Mouse (Mus musculus): ENCODE measurements around the gene Stk35. TPM values are rescaled to one million over a fixed set of nuclear protein-coding genes. Genes with fewer than 3 reads are reported as not detected.

Gene Stk35
- total RNA-seq (2021): 10 to 100 TPM; 21.0 to 21.5 TPM
- long read RNA-seq, experiment 1, full-length matches to known transcripts: 5 of 5 reads
- long read RNA-seq, experiment 1, partial matches to known transcripts: 0 of 5 reads
- long read RNA-seq, experiment 1, other reads (novel, unspliced or antisense): 0 of 5 reads
- long read RNA-seq, experiment 2, partial matches to known transcripts: 1 of 2 reads
- long read RNA-seq, experiment 2, other reads (novel, unspliced or antisense): 1 of 2 reads

DNA sequence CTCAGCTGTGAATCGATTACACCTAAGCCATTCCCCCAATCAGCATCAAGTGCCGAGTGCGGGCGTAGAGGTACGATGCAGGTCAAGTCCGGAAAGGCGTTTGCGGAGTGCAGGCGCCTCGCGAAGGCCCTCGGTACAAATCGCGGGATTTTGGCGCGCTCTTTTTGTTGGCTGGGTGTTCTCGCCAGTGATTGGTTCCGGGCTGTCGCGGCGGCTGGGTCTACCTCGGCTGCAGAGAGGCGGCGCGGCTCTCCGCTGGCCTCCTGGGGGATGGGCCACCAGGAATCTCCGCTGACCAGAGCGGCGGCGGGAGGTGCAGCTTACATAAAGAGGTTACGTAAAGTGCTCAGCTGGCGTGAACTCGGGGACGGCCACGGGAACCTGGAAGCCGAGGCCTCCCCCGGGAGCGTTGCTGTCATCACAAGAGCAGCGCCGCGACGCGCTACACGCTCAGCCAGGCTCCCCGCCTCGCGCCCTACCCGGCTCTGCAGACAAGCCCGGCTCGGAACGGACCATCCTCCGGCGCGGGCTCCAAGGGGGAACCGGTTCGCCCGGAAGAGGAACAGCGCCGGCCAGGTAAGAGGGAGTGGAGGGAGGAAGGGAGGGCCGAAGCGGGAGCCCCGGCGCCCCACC lies at the start of gene Stk35:
Stk35 (plus strand) TSS at position 247 of the 633 bp plus-strand sequence.
- peak; percentile 95 for DNase-seq

DNA sequence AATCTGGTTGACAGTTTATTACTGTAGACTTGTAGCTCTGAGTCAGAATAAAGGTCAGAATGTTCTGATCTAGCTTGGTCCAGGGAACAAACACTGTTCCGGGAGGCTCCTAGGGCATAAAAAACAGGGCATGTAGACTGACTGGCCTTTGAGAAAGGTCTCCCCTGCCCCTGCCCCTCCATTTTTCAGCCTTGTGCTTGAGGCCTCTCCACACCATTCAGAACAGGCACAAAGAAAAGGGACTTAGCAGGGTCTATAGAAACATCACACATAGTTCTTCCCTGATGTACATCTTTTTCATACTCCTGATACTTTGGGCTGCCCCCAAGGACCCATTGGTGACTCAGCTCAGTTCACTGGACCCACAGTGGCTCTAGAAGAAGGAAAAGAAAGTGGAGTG lies 18.3 kb upstream of the Stk35 start:
- no peak for DNase-seq

DNA sequence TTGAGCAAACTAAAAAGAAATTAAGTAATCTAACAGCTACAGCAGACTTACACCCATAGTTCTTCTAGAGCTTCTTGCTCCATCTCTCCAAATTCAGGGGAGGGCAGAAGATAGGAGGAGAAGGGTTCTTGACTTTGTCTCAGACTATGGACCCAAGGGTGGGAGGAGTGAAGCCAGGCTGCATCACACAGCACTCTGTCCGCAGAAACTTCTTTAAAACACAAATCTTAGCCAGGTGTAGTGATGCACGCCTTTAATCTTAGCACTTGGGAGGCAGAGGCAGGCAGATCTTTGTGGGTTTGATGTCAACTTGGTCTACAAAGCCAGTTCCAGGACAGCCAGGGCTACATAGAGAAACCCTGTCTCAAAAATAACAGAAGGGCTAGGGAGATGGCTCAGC lies 3.8 kb upstream of the Stk35 start:
- DNase-seq: no peak

DNA sequence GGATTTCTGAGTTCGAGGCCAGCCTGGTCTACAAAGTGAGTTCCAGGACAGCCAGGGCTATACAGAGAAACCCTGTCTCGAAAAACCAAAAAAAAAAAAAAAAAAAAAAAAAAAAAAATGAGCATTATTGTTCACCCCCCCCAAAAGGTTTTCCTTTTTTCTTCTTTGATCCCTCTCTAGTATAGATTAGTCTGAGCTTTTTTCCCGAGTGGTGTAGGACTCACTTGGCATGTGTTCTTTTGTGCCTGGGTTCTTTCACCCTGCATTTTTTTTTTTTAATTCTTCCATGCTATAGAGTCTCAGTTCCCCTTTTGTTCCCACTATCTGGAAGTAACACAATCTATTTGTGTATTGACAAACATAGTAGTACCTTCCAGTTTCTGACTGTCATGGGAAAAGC lies 2.6 kb upstream of the Stk35 start:
- no peak for DNase-seq

DNA sequence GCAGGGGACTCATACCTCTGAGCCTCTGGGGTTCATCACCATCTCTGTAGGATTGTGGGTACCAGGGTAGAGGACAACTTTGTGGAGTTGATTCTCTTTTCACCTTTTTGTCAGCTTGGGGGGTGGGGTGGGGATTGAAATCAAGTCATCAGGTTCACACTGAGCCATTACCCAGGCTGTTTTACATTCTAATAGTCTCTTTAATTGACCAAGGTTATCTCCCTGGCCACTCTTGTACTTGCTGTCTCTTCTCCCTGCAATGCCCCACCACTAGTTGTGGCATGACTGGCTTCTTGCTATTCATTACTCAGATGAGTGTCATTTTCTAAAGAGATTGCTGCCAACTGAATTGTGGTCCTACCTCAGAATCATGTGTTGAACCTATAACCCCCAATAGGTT lies 1.9 kb upstream of the Stk35 start:
- DNase-seq: no peak

DNA sequence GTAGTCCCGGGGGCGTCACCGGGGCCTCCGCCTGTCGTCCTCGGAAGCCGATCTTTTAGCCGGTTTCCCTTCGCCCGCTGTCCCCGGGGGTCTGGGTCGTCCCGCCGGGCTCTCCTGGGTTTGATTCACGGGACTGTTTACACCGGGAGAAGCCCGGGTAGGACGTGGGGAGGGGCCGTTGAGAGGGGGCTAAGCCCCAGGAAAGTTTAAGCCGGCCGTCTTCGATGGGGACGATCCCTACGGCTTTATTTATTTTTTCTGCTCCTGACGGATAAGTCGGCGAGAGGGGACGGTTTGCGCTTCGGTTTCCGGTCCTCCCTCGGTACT lies 550 bp downstream of the Stk35 start:
- no peak for DNase-seq

DNA sequence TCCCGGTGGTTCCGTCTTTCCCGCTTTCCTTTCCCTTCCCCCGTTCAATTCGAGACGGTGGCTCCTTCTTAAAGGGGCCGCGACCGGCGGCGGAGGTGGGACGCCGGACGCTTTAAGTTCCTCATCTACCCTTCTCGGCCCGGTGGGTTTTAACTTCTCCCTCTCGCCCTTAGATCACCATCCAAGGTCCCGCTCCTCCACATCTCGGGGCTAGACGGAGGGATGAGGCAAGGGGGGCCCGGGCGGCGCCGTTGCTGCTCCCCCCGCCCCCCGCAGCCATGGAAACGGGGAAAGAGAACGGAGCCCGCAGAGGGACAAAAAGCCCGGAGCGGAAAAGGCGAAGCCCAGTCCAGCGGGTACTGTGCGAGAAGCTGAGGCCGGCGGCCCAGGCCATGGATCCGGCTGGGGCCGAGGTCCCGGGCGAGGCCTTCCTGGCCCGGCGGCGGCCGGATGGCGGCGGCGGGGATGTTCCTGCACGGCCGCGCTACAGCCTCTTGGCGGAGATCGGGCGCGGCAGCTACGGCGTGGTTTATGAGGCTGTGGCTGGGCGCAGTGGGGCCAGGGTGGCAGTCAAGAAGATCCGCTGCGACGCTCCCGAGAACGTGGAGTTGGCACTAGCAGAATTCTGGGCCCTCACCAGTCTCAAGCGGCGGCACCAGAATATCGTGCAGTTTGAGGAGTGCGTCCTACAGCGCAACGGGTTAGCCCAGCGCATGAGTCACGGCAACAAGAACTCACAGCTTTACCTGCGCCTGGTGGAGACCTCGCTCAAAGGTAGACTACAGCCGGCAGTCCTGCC lies 1.1 kb downstream of the Stk35 start:
- peak; percentile 97 for DNase-seq

DNA sequence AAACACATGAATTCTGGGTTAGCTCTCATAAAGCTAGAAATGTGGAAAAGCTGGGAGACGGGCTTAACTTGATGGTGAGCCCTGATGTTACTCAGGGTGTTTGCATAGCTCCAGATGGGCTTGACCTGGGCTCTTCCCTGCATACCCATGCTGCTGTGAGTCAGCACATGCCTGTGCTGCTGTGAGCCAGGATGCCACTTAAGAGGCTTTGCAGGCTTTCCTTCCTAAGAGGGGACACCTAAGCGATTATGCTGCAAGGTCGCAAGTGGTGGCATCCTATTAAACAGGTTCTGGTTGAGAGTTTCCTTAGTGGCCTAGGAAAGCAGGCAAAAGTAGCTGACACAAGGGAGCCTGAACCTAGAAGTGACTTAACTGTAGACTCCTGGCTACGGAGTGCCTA lies 5.2 kb downstream of the Stk35 start:
- DNase-seq: no peak

DNA sequence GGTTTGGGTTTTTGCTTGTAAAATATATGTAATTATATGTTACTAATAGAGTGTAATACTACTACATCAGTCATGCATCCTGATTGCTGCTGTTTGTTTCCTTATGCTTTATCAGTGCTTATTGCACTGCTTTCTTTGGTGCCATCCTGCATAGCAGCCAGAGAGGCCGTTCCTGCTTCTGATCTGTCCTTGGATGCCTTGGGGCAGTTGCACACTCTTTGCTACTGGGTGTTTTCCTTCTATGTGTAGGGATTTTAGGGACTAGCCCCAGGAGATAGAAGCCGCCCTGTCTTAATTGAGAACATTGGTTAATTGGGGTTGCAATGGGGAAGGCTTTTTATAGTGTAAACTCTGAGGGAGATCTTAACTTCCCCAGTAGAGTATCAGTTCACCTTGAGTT lies 6.2 kb downstream of the Stk35 start:
- DNase-seq: no peak

DNA sequence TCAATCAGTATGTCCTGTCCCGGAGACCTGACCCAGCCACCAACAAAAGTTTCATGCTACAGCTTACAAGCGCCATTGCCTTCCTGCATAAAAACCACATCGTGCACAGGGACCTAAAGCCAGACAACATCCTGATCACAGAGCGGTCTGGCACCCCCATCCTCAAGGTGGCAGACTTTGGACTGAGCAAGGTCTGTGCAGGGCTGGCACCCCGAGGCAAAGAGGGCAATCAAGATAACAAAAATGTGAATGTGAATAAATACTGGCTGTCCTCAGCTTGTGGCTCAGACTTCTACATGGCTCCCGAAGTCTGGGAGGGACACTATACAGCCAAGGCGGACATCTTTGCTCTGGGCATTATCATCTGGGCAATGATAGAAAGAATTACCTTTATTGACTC lies 10.2 kb downstream of the Stk35 start:
- DNase-seq: no peak

DNA sequence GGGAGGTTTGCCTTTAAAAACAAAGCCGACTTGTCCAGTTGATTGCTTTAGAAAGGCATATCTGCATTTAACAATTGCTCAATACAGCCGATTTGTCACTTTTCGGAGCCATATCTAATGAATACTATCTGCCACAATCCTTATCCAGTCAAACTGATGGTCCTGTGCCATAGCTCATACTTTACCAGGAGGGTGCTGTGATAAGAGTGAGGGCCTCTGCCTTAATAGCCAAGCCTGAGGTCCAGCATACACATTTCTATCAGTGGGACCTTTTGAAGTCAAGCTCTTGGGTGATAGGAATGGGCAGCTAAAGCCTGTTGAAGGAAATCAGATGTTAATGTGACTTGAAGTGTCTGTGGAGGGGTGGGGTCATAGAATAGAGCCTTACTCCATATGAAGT lies 13.7 kb downstream of the Stk35 start:
- no peak for DNase-seq

DNA sequence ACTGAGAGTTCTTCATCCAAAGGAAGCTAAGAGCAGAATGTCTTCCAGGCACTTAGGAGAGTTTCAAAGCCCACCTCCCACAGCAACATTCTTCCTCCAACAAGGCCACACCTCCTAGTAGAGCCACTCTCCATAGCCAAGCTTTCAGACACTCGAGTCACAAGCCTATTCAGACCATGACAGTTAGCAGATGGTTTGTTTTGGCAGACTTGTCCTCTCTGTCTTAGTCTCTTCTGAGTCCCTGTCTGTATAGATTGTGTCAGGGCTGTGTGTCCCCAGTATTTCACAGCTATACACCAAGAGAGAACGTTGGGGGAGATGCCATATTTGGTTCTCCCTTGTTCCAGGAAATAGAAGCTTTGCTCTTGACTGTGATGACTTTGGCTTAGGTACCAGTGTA lies 14.8 kb downstream of the Stk35 start:
- no peak for DNase-seq

DNA sequence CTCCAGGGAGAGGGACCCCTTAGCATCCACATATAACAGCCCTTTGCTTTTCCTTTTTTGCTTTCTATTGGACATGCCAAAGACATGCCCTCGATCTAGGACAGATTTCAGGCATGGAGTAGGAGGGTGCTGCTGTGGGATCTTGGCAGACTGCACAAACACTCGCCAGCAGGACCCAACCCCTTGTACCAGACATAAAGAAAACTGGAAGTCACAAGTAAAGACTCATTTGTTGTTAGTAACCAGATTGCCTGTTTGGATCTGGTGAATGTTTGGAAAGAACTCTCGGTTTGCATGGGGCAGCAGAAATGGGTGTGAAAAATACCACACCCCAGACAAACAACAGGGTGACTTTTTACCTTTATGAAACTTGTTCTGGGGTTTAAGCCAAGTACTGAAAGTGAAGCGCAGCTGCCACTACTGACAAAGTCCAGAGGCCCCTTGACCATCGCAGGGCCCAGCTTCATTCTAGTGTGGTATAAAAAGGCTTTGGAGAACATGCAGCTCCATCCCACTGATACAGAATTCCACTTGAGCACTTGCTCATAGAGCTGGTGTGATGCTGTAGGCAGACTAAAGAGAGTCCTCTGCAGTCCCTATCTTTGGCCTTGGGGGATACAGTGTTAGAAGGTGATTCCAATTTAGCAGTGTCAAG lies 17.4 kb downstream of the Stk35 start:
- no peak for DNase-seq

DNA sequence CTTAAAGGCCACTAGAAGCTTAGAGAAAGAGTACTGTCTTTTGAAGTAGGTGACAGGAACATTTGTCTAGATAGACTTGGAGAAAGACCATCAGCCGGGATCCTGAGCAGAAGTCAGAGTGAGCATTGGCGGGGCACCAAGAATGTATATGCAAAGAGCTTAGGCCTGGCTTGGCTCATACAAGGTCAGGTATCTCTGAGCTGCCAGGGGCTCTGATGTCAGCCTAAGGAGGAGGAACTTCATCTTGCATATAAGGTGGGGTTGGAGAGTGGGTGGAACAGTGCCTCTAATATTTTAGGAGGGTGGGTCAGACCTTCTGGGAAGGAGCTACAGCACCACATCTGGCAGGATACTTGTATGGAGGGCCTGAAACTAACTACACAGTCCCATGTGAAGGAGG lies 18.6 kb downstream of the Stk35 start:
- peak; percentile 19 for DNase-seq

DNA sequence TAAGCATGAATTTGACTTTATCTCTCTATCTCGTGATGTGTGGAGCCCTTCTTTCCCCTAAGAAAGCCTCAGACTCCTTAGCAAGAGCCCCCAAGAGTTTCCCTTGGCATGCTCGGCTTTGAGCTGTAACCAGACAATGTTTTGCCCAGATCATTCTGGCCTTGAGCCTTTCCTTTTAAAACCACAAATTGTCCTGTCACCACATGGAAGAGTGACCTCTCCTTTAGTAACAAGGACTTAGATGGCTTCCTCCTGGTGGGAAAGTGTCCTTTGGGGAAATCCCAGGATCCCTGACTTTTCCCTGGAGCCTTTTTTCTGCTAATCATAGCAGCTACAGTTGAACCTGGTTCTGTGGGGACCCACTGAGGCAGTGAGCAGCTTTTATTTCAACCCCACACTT lies 19.2 kb downstream of the Stk35 start:
- DNase-seq: no peak

DNA sequence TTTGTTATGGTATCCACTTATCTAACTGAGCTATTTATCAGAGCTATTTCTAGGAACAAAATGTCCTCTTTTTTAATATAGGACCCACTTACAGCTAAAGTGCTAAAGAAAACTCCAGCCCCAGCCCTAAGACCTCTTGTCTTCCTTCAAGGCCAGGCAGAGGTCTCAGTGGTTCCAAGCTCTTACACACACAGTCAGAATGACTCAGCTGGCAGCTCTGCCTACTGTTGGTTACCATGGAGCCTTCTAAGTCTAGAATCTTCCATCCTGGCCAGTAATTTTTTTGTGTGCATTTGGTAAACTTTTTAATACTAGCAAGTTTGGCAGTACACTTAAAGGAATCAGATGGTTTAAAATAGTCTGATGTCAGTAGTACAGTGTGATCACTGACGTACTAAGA lies 19.6 kb downstream of the Stk35 start:
- peak; percentile 25 for DNase-seq

DNA sequence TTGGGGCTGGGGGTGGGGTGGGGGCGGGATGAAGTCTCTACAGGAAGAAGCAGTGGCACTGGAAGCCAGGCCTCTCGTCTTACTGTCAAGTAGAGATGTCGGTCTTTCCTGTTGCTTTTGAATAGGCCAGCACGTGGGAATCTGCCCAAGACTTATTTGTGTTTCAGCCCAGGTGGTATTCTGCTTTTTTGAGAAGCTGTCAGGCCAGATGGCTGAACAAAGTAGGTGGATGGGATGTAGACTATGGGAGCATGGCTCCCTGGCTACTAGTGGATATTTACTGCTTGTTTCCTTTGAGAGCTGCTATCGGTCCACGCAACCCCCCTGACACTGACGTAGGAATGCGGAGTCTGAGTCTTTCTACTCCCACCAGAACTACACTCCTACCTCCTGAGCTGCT lies 20.7 kb downstream of the Stk35 start:
- no peak for DNase-seq

DNA sequence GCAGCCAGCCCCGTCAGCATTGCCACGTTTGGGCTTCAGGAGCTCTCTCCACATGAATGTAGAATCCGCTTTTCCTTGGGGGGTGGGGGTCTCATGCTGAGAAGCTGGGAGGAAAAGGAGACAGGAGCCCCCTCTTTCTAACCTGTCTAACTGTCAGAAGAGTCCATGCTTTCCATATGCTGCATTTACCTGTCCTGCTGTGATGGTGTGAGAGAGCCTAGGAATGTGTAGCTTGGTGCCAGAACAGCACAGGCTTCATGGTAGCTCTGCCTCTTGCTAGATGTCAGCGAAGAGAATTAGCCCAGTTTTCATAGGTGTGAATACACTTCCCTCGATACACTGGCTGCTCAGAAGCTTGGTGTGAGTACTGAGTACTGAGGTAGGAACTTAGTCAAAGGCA lies 21.3 kb downstream of the Stk35 start:
- DNase-seq: no peak

DNA sequence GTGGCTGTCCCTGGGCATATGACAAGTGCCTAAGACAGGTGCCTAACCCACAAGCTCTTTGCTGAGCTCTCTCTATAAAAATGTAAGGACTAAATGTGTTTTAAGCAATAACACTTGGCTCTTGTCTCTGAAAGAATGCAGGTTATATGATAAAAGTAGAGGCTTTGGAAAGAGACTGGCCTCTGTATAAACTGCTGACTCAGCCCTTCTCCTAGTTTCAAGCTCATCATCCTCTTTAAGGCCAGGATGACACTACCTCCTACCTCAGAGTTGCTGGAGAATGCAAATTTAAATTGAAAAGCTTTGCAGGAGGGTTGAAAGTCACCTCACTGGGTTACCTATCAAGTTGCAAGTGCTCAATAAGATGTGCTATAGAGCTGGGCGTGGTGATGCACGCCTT lies 23.0 kb downstream of the Stk35 start:
- no peak for DNase-seq

DNA sequence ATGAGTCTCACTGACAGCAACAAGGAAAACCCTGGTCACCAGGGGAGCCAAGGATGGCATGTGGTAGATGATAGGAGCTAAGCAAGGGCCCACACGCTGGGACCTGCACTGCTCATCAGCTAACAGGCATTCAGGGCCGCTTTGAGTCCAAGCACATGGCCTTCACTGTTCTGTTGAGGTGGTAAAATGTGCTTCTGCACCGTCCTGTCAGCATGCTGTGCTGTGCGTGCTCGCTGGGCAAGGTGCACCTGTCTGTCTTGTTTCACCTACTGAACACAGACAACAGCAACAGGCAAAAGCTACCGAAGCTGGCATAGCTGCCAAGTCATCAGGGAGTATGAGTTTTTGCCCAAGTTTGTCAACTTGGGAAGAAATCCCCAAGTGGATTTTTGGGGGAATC lies 23.9 kb downstream of the Stk35 start:
- DNase-seq: no peak

DNA sequence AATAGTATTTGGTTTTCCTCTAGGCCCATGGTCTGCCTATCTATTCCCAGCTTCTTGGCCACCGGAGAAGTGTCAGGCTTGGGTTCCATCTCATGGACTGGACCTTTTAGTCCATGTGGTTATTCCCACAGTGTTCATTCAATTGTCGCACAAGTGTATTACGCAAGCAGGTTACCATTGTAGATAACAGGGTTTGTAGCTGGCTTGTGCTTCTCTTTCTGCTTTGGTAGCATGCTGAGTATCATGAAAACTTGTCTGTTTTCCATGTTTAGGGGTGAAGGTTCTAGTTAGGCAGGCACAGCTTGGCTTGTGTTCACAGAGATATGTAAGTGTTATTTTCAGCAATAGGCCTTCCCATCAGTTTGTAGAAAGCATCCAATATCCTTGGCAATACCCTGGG lies 25.8 kb downstream of the Stk35 start:
- no peak for DNase-seq

DNA sequence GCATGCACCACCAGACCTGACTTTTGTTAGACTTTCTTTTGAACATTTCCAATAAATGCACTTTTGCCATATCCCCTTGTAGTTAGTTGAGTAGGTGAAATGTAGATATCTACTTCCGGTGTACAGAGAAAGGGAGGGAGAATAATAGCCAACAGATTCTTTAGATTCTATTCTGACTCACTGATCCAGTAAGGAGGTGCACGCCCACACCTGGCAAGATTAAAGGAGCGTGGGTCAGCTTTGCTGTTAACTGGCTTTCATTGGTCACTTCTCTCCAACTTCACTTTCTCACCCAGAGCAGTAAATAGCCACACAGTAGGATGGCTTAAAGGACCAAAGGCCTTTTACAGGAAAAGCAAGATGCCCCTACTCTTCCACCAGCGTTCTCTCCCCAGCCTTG lies 32.7 kb downstream of the Stk35 start:
- DNase-seq: no peak

DNA sequence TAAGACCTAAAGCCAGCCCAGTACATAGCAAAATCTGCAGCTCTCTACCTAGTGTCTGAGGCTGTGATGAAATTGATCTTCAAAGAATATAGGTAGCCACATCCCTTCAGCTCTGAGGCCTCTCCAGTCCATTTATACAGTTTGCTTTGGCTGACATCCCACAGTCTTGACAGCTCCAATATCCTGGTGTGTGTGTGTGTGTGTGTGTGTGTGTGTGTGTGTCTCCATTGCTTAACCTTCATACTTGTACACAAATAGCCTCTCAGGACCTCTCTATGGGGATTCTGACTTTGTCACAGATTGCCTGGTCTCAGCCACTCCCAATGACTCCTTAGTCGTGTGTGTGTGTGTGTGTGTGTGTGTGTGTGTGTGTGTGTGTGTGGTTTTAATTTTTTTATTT lies 33.9 kb downstream of the Stk35 start:
- no peak for DNase-seq
